Mouse (Mus musculus): Measurements from ENCODE around the gene Slco6d1. TPM values are rescaled to one million over a fixed set of nuclear protein-coding genes. Genes with fewer than 3 reads are reported as not detected.
"Not testable (repeated sequence)": the region's sequence is repeated elsewhere in the genome, so short reads cannot be mapped to it uniquely, and the experiment has no call there.

Gene Slco6d1
- not detected in 2 replicates for polyA plus RNA-seq (2015; fragmentation: Nextera tagmentation; extraction: Ambion mirVana)

DNA sequence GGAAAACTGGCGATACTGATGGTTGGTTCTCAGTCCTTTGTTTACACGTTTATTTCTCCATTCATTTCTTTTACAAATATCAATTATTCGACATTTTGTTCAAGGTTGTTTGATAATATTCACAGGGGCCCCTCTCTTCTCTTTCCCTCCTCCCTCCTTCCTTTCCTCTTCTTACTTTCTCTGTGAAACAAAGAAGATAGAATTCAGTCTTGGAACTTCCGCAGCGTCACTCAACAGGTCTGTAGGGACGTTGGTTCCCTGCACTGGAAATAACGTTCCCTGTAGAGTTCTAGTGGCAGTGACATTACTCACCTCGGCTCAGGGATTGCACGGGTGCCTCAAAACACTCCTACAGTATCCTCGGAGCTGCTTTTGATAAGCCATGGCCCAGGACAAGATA is at the start of gene Slco6d1:
Slco6d1 (plus strand) TSS at position 301 of the 400 bp plus-strand sequence.
- no peak for ATAC-seq (ENCODE audit: low FRiP score, low read depth)
- Histone ChIP-seq H3K9me3 (no peaks in the 10 kb centered on the region), H3K9ac (no peak within 1 kb of the TSS), H3K4me3 (no peak within 1 kb of the TSS), H3K4me1 (no peaks in the 10 kb centered on the region), H3K36me3 (no peaks in the 10 kb centered on the region), H3K27ac (no peak within 1 kb of the TSS), H3K27me3 (no peaks in the 10 kb centered on the region), H3K4me2 (replicated peaks) (no peak within 1 kb of the TSS)
- 89% methylated on average over 10 of the region's 10 CpGs for WGBS

DNA sequence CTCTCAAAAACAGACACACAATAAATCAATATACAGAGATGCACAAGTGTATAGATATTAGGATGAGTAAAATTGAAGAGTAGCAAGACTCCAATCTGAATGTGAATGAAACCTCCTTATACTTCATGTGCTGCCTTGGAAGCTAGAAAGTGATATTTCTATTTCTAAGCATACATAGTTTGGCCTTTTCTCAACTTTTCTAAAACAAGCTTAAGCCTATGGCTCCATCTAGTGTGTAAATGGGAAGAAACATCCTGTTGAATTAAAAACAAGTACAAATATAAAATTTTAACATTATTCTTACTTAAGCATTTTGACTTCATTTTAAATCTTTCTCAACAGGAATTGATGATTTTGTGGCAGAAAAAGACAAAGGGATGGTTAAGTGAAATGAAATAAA is 28.9 kb upstream of the Slco6d1 start:
- no peaks in the 10 kb centered on the region for H3K4me1 ChIP-seq
- H3K9ac ChIP-seq, result no peak overlapping the region
- H3K4me3 ChIP-seq, result no peak overlapping the region
- H3K27me3 ChIP-seq, result no peaks in the 10 kb centered on the region
- H3K9me3 ChIP-seq, result no peaks in the 10 kb centered on the region
- H3K4me2 ChIP-seq (replicated peaks), result no peak overlapping the region
- H3K36me3 ChIP-seq, result no peaks in the 10 kb centered on the region
- ATAC-seq (ENCODE audit: low FRiP score, low read depth), result no peak
- H3K27ac ChIP-seq, result no peak overlapping the region

DNA sequence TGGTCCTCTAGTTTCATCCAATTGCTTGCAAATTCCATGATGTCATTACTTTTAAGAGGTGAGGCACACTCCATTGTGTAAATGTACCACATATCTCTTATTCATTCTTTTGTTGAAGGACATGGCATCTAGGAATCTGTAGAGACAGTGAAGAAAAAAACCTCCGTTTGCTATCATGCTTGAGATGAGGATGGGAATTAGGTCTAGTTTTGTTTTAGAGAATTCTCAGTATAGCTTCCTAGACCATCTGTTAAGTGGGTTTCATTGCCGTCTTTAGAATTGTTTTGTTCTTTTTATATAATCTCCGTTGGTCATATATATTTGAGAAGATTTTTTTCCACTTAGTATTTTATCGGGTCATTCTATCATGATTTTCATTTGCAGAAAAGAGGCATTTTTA is 27.0 kb downstream of the Slco6d1 start:
- no peak for ATAC-seq (ENCODE audit: low FRiP score, low read depth)
- 78% methylated on average over 4 of the region's 4 CpGs for WGBS
- Histone ChIP-seq H3K4me2 (replicated peaks) (no peak overlapping the region), H3K9ac (no peak overlapping the region), H3K4me1 (no peaks in the 10 kb centered on the region), H3K27ac (no peak overlapping the region), H3K27me3 (no peaks in the 10 kb centered on the region), H3K36me3 (no peaks in the 10 kb centered on the region), H3K9me3 (no peaks in the 10 kb centered on the region), H3K4me3 (no peak overlapping the region)

DNA sequence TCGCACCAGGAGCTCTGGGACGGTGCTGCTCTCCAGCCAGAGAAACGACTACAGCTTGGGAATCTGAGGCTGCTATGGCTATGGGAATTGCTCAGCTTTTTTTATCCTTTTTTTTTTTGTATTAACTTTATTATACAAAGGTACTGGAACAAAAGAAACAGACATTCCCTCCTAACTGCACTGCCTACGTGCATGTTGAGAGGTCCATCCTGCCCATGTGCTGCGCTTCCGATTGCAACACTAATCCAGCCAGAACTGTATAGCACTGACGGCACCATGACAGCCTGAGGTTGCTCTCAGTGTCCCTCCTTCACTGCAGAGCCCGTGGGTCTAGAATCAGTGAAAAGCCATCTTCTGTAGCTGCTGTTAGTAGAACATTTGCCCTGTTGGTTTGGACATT is 38.3 kb downstream of the Slco6d1 start:
- WGBS, result 87% methylated on average over 8 of the region's 8 CpGs
- H3K4me2 ChIP-seq (replicated peaks); H3K27ac ChIP-seq; H3K9ac ChIP-seq; H3K27me3 ChIP-seq; H3K36me3 ChIP-seq; H3K4me1 ChIP-seq; H3K4me3 ChIP-seq; ATAC-seq (ENCODE audit: low FRiP score, low read depth); H3K9me3 ChIP-seq: not testable (repeated sequence)

DNA sequence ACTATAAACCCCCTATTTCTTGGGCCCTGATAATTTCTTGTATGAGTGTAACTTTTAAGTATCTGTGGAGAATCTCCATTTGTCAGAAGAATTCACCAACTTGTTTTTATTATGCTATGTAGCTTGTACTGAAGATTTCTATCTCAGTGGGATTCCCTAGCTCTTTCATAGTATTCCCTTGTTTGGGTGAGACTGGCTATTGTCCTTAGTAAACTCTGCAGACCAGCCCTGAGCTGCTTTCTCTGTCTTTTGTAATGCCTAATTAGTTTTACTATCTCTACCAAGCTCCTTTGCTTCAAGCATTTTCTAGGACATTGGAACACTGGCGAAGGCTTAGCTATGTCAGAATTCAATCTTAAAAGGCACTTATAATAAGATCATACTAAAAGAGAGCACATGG is 55.5 kb downstream of the Slco6d1 start:
- WGBS, result 81% methylated on average over 1 of the region's 1 CpGs
- H3K36me3 ChIP-seq; H3K4me2 ChIP-seq (replicated peaks): not testable (repeated sequence)

DNA sequence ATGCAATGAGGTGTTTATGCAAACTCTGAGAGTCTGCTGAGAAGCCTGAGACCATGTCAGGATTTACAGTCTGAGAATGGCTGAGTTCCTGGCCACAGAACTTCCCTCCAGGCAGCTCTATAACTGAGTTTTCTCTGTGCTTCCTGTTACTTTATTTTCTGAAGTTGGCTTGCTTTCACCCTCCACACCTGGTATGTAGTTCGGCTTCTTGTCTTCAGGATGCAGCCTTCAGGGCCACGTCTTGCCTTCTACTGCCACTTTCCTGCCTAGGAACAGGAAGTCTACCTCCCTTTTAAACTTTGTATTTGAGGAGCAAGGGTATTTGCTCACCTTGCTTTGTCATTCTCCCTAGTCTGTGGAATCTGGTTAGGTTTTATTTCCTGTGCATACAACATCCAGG is 58.3 kb downstream of the Slco6d1 start:
- no peak overlapping the region for H3K27ac ChIP-seq
- ATAC-seq (ENCODE audit: low FRiP score, low read depth), result no peak

More for the DNA sequence above, 55.5 kb downstream of the Slco6d1 start:
- H3K9me3 ChIP-seq; H3K4me1 ChIP-seq; H3K4me3 ChIP-seq; ATAC-seq (ENCODE audit: low FRiP score, low read depth); H3K9ac ChIP-seq; H3K27ac ChIP-seq; H3K27me3 ChIP-seq: not testable (repeated sequence)

DNA sequence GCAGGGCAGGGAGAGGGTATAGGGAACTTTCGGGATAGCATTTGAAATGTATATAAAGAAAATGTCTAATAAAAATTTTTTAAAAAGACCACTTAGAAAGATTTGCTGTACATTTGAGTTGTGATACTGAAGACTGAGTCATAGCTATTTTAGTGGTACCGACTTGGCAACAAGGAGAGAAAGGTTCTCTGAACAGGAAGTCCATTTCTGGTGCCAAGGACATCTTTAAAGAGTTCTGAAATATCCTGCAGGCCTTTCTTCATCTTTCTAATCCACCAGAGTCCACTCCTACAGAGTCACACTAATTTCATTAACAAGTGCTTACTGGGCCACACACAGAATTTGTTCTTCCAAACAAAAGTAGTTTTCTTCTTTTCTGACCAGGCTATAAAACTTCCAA is 85.1 kb downstream of the Slco6d1 start:
- Histone ChIP-seq H3K4me3 (no peak overlapping the region), H3K4me2 (replicated peaks) (no peak overlapping the region), H3K36me3 (no peaks in the 10 kb centered on the region), H3K9ac (no peak overlapping the region), H3K4me1 (no peaks in the 10 kb centered on the region), H3K27me3 (no peaks in the 10 kb centered on the region), H3K27ac (no peak overlapping the region), H3K9me3 (no peaks in the 10 kb centered on the region)
- no peak for ATAC-seq (ENCODE audit: low FRiP score, low read depth)
- 84% methylated on average over 2 of the region's 2 CpGs for WGBS

More for the DNA sequence above, 58.3 kb downstream of the Slco6d1 start:
- no peak overlapping the region for H3K4me2 ChIP-seq (replicated peaks)
- no peaks in the 10 kb centered on the region for H3K9me3 ChIP-seq
- H3K9ac ChIP-seq, result no peak overlapping the region
- H3K36me3 ChIP-seq, result no peaks in the 10 kb centered on the region
- WGBS, result 83% methylated on average over 2 of the region's 2 CpGs
- no peaks in the 10 kb centered on the region for H3K4me1 ChIP-seq
- H3K27me3 ChIP-seq, result no peaks in the 10 kb centered on the region
- no peak overlapping the region for H3K4me3 ChIP-seq

DNA sequence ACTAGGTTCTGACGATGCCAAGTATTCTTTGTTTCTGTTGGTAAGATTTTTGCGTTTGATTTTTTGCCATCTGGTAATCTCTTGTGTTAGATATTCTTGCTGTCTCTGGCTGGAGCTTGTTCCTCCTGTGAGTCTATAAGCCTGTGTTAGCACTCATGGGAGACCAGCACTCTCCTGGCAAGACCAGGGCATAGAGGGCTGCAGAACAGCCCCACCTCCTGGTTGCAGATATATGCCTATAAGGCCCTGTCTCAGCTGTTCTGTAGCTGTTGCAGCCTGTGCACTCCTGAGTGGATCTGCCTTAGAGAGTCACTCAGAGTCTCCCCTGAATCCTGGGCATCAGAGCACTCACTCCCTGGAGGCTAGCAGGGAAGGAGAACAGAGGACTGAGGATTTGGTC is 102.1 kb downstream of the Slco6d1 start:
- H3K4me2 ChIP-seq (replicated peaks), result no peak overlapping the region
- H3K4me1 ChIP-seq, result no peaks in the 10 kb centered on the region
- no peaks in the 10 kb centered on the region for H3K36me3 ChIP-seq
- no peak overlapping the region for H3K9ac ChIP-seq
- 80% methylated on average over 2 of the region's 2 CpGs for WGBS
- no peak overlapping the region for H3K4me3 ChIP-seq
- ATAC-seq (ENCODE audit: low FRiP score, low read depth), result no peak
- H3K27ac ChIP-seq, result no peak overlapping the region
- no peaks in the 10 kb centered on the region for H3K9me3 ChIP-seq
- no peaks in the 10 kb centered on the region for H3K27me3 ChIP-seq

DNA sequence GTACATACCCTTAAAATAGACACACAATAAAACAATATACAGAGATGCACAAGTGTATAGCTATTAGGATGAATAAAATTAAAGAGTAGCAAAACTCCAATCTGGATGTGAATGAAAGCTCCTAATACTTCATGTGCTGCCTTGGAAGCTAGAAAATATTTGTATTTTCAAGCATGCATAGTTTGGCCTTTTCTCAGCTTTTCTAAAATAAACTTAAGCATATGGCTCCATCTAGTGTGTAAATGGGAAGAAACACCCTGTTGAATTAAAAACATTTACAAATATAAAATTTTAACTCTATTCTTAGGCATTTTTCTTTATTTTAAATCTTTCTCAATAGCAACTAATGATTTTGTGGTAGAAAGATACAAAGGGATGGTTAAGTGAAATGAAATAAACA is 102.6 kb downstream of the Slco6d1 start:
- Histone ChIP-seq H3K4me2 (replicated peaks) (no peak overlapping the region), H3K36me3 (no peaks in the 10 kb centered on the region), H3K4me1 (no peaks in the 10 kb centered on the region), H3K9ac (no peak overlapping the region), H3K27me3 (no peaks in the 10 kb centered on the region), H3K9me3 (no peaks in the 10 kb centered on the region), H3K27ac (no peak overlapping the region), H3K4me3 (no peak overlapping the region)
- no peak for ATAC-seq (ENCODE audit: low FRiP score, low read depth)

DNA sequence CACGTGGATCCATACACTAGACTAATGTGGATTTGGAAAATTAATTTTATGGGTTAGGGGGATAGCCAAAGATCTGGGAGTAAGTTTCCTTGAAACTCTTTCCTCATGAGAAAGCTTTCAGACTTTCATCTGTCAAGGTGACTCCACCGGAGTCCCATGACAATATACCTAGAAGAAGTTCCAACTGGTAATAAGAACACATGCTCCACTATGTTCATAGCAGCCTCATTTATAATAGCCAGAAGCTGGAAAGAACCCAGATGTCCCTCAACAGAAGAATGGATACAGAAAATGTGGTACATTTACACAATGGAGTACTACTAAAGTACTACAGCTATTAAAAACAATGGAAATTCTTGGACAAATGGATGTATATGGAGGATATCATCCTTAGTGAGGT is 107.4 kb downstream of the Slco6d1 start:
- not testable (repeated sequence) for H3K27ac ChIP-seq; H3K9ac ChIP-seq; H3K4me1 ChIP-seq; H3K4me2 ChIP-seq (replicated peaks); H3K36me3 ChIP-seq; H3K4me3 ChIP-seq; H3K27me3 ChIP-seq; ATAC-seq (ENCODE audit: low FRiP score, low read depth); H3K9me3 ChIP-seq
- WGBS, result 72% methylated on average over 2 of the region's 2 CpGs

DNA sequence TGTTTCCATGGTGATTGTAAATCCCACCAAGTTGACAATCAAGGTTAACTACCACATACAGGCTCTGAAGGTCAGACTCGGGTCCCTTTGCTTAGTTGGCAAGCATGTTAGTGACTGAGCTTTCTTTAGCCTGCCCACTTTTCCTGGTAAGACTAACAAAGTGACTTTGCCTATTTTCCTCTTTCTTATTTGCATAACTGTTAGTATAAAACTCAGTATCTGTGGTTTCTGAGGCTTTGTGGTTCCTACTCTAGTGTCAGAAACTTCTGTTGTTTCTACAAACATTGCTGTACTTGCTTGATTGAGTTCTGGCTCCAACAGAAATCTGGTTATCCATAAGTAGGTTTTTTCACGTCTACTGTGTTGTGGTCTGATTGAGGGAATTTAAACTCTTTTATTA is 124.4 kb downstream of the Slco6d1 start:
- no peak overlapping the region for H3K4me3 ChIP-seq
- H3K9ac ChIP-seq, result no peak overlapping the region
- H3K36me3 ChIP-seq, result no peaks in the 10 kb centered on the region
- no peaks in the 10 kb centered on the region for H3K27me3 ChIP-seq
- WGBS, result 64% methylated on average over 2 of the region's 2 CpGs
- ATAC-seq (ENCODE audit: low FRiP score, low read depth), result no peak
- H3K27ac ChIP-seq, result no peak overlapping the region
- no peaks in the 10 kb centered on the region for H3K4me1 ChIP-seq
- H3K4me2 ChIP-seq (replicated peaks), result no peak overlapping the region
- no peaks in the 10 kb centered on the region for H3K9me3 ChIP-seq

DNA sequence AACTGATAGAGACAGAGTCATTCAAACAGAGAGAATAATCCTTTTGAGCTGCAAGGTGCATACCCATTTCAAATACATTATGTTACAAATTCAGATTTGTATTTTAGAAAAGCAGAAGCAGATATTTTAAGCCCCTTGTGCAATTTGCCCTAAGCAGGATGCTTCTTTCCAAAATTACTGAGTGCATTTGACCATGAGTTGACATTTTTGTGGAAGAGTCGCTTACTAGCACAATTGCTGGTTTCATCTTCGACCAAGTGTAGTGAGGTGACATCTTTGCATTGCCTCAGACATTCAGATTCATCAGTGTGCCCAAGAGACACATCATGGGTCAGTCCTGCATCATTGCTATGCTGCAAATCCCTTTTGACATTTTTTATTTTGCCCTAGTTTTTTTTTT is 133.5 kb downstream of the Slco6d1 start:
- no peaks in the 10 kb centered on the region for H3K36me3 ChIP-seq
- H3K4me3 ChIP-seq, result no peak overlapping the region
- no peak overlapping the region for H3K9ac ChIP-seq
- WGBS, result 72% methylated on average over 2 of the region's 2 CpGs
- H3K27me3 ChIP-seq, result no peaks in the 10 kb centered on the region
- H3K27ac ChIP-seq, result no peak overlapping the region
- no peaks in the 10 kb centered on the region for H3K9me3 ChIP-seq
- no peaks in the 10 kb centered on the region for H3K4me1 ChIP-seq
- ATAC-seq (ENCODE audit: low FRiP score, low read depth), result no peak
- no peak overlapping the region for H3K4me2 ChIP-seq (replicated peaks)

DNA sequence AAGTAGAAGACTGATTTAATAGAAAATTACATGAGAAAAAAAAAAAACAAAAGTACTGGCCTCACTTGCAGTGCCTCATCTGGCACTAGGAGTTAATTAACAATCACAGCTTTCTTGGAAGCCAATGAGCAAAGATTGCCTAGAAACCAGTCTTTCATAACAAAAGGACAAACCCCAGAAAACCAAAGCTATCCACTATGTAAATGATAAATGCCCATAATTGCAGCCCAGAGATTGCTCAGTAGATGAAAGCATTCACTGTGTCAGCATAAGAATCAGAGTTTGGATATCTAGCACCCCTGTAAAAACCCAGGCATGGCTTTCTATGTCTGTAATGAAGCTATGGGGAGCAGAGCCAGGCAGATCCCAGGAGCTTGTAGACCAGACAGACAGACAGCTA is 144.8 kb downstream of the Slco6d1 start:
- Histone ChIP-seq H3K4me3 (no peak overlapping the region), H3K27ac (no peak overlapping the region), H3K4me1 (no peaks in the 10 kb centered on the region), H3K9me3 (no peaks in the 10 kb centered on the region), H3K36me3 (no peaks in the 10 kb centered on the region), H3K4me2 (replicated peaks) (no peak overlapping the region), H3K27me3 (no peaks in the 10 kb centered on the region), H3K9ac (no peak overlapping the region)
- ATAC-seq (ENCODE audit: low FRiP score, low read depth), result no peak
